Mouse (Mus musculus) heart, adult 2 months (tissue): Measurements from ENCODE around the gene Lonp2. TPM values are rescaled to one million over a fixed set of nuclear protein-coding genes. Genes with fewer than 3 reads are reported as not detected.

ENCODE experiments used
- DNase-seq, 2 experiments: peaks; one replicate each; pipeline ENCODE4 v3.0.0; 2021
- H3K27ac ChIP-seq: fragments of 200-600 bp; 2 replicates; pipeline ENCODE4 v1.8.1; 2022
- H3K27me3 ChIP-seq: fragments of 200-500 bp; 2 replicates; pipeline ENCODE4 v1.6.1; 2012; ENCODE audit warnings: mild to moderate bottlenecking, low read length, inconsistent platforms, mixed read lengths; ENCODE audit not compliant: control insufficient read depth, insufficient read depth
- H3K36me3 ChIP-seq: fragments of 200-500 bp; 2 replicates; pipeline ENCODE4 v1.6.1; 2012; ENCODE audit warnings: low read length, inconsistent platforms; ENCODE audit not compliant: control insufficient read depth, insufficient read depth
- H3K4me1 ChIP-seq: fragments of 200-500 bp; 2 replicates; pipeline ENCODE4 v1.6.1; 2011; ENCODE audit warnings: low read length; ENCODE audit not compliant: control insufficient read depth, insufficient read depth
- H3K4me3 ChIP-seq: fragments of 200-600 bp; 2 replicates; pipeline ENCODE4 v1.8.1; 2022
- H3K79me2 ChIP-seq: fragments of 200-500 bp; replicated peaks from 2 replicates; pipeline ENCODE4 v1.6.1; 2012; ENCODE audit warnings: mild to moderate bottlenecking, inconsistent platforms, low read length, moderate library complexity, mixed read lengths; ENCODE audit not compliant: control insufficient read depth, insufficient read depth
- H3K9ac ChIP-seq: fragments of 200-500 bp; 2 replicates; pipeline ENCODE4 v1.6.1; 2012; ENCODE audit warnings: low read depth, mild to moderate bottlenecking, control low read depth, inconsistent platforms, low read length, mixed read lengths
- CTCF ChIP-seq: fragments of 200-600 bp; IDR thresholded peaks from 2 replicates; pipeline ENCODE4 v1.8.1; 2022; ENCODE audit warnings: antibody characterized with exemption, mild to moderate bottlenecking, moderate library complexity
- EP300 ChIP-seq: fragments of 200-500 bp; IDR thresholded peaks from 2 replicates; pipeline ENCODE4 v1.6.1; 2011; ENCODE audit warnings: low read depth, low read length, control low read depth; ENCODE audit not compliant: insufficient read depth
- POLR2A ChIP-seq: fragments of 200-500 bp; IDR thresholded peaks from 2 replicates; pipeline ENCODE4 v1.6.1; 2011; ENCODE audit warnings: mild to moderate bottlenecking, low read depth, low read length, control low read depth; ENCODE audit not compliant: insufficient read depth
- WGBS: fragments of 180-500 bp; shearing (Covaris S2); methylation state at CpG from one replicate; pipeline ENCODE4 v1.1.7; 2018; 5-methylcytosine and 5-hydroxymethylcytosine counted together
- intact Hi-C: fragments of 180-260 bp; cut with DNase I; formaldehyde crosslinking; loops from one replicate; pipeline ENCODE4 v1.15.1; 2025
- polyA plus RNA-seq: library from polyadenylated mRNA; depleted of rRNA; stranded (reverse); fragments of >200 nt; gene quantifications from 2 replicates; pipeline ENCODE4 v1.2.3, GENCODE M21; 2012
- total RNA-seq, 2 experiments: library from RNA; stranded (reverse); gene quantifications; 2 replicates each; pipeline ENCODE4 v1.2.3; 2021

Gene Lonp2
- total and polyA plus RNA-seq, 3 experiments = 53.4 to 81.5 (median 69.9) TPM

DNA sequence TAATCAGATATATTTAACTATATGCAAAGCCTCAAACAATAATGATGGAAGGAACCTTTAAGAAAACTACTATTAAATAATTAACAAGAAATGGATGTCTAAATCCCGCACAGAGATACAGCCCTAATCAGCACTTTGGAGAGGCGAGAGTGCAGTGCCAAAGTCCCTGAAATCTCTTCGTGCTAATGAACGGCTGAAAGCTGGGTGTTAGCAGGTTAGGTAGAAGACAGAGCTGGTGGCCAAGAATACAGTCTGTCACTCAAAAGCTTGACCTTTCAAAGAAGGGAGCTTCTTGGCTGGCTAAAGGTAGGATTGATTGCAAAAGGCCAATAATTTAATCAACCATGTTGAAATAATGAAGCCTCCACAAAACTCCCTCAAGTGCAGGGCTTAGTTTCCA is 110.3 kb downstream of the Lonp2 start:
- no peak overlapping the region for H3K4me3 ChIP-seq
- peaks cover 28% of the 10 kb centered on the region for H3K4me1 ChIP-seq
- no peak overlapping the region for H3K9ac ChIP-seq
- no peak for TF ChIP-seq CTCF
- TF ChIP-seq EP300 = no peak
- no peak for TF ChIP-seq POLR2A
- intact Hi-C loops = loop anchor here (2.0 kb wide), 1 partner anchor 13 kb away; no protein-coding TSS in a partner anchor
- H3K27me3 ChIP-seq = no peaks in the 10 kb centered on the region
- H3K36me3 ChIP-seq = peaks cover 44% of the 10 kb centered on the region
- WGBS = 41% methylated on average over 4 of the region's 4 CpGs
- H3K27ac ChIP-seq = no peak overlapping the region
- DNase-seq = no peak
- peaks cover 15% of the 10 kb centered on the region for H3K79me2 ChIP-seq

DNA sequence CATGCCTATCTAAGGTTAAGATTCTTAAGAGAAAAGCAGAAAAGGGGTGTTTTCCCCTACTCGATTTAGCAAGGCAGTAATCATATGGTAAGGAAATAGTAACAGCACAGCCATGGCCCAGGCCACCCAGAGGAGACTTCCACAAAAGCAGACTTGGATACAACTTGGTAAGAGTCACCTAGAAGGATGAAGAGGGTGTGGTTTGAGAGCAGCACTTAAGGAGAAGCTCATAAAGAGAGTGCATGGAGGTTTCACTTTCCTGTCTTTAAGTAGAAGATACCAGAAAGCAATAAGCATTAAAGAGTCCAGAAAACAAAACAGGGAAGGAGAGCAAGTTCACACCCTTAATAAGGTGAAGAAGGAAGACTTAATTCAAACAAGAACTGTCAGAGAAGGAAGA is 111.1 kb downstream of the Lonp2 start:
- H3K4me1 ChIP-seq = peaks cover 26% of the 10 kb centered on the region
- WGBS = 49% methylated on average over 1 of the region's 1 CpGs

DNA sequence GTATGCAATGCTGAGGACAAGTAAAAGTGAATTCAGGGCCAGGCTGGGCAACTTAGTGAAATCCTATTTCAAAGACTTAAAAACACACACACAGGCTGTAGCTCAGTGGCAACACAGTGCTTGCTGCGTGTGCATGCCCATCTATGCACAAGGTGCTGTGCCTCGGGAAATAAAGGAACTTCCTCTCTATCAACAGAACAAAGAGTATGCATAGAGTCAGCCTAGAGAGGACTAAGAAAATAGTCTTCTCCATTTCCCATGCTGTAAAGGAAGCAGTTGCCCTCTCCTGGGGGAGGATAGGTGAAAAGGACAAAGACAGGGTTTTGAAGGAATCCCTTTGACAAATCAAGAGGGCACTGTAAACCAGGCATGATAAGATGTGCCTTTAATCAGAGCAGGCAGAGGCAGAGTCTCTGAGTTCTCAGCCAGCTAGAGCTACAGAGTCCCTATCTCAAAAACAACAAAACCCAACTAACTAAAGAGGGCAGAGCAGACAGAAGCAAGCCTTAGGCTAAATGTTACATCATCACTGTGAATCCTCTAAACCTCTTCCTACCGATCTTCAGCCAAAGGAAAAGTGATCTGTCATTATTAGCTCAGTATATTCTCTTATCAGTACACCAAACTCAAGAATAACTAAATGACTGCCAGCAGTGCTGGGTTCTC is 111.7 kb downstream of the Lonp2 start:
- intact Hi-C loops = loop anchor here (2.0 kb wide), 1 partner anchor 15 kb away; no protein-coding TSS in a partner anchor
- peaks cover 23% of the 10 kb centered on the region for H3K4me1 ChIP-seq
- H3K27me3 ChIP-seq = no peaks in the 10 kb centered on the region
- H3K79me2 ChIP-seq = peaks cover 15% of the 10 kb centered on the region
- no peak overlapping the region for H3K9ac ChIP-seq
- WGBS = 8% methylated on average over 3 of the region's 3 CpGs
- H3K36me3 ChIP-seq = peaks cover 38% of the 10 kb centered on the region
- TF ChIP-seq POLR2A (no peak), CTCF (no peak), EP300 (no peak)
- no peak overlapping the region for H3K4me3 ChIP-seq
- DNase-seq = no peak
- no peak overlapping the region; the same call in 1 of the 2 replicates for H3K27ac ChIP-seq

More for the DNA sequence above, 111.1 kb downstream of the Lonp2 start:
- TF ChIP-seq POLR2A = no peak
- TF ChIP-seq EP300 = no peak
- no peak for TF ChIP-seq CTCF
- H3K36me3 ChIP-seq = peaks cover 40% of the 10 kb centered on the region
- no peak overlapping the region for H3K9ac ChIP-seq
- no peak overlapping the region for H3K4me3 ChIP-seq
- H3K79me2 ChIP-seq = peaks cover 16% of the 10 kb centered on the region
- DNase-seq = no peak
- intact Hi-C loops = loop anchor here (2.0 kb wide), 1 partner anchor 14 kb away; no protein-coding TSS in a partner anchor
- no peaks in the 10 kb centered on the region for H3K27me3 ChIP-seq
- H3K27ac ChIP-seq = no peak overlapping the region

DNA sequence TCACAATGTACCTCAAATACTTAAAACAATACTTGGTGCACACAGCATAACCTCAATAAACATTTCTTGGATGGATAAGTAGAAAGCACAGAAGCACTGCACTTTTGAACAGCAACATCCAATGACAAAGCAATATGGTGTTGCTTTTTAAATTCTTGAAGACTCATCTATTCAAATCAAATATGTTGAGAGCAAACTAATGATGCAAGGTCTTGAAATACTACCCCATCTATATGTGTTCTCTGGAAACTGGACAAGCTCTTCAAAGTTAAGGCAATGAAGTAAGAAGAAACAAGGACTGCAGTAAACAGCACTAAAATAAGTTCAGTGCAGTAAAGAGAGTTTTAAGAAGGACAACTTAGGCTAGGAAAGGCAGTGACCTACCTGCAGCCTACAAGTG is 117.1 kb downstream of the Lonp2 start:
- Histone ChIP-seq H3K4me3 (no peak overlapping the region), H3K27me3 (no peaks in the 10 kb centered on the region), H3K27ac (no peak overlapping the region), H3K79me2 (peaks cover 10% of the 10 kb centered on the region), H3K4me1 (peaks cover 20% of the 10 kb centered on the region), H3K36me3 (peaks cover 33% of the 10 kb centered on the region), H3K9ac (no peak overlapping the region)
- no peak for DNase-seq
- intact Hi-C loops = loop anchor here (5.0 kb wide), 1 partner anchor 119 kb away; the partner anchor contains the start of gene Lonp2
- TF ChIP-seq EP300 = no peak
- no peak for TF ChIP-seq POLR2A

DNA sequence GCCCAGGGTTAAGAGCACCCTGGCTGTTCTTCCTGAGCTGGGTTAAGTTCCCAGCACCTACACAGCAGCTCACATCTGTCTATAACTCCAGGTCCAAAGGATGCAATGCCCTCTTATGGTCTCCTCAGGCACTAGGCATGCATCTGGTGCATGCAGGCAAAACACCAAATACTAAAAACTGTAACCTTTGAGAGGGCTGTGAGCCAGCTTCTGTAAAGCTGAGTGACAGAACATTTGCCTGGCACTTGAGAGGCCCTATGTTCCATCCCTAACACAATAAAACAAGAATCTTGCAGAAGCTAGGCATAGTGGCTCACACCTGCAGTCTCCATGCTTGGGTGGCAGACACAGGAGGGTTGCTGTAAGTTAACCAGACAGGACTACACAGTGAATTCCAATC is 117.8 kb downstream of the Lonp2 start:
- Histone ChIP-seq H3K4me3 (no peak overlapping the region), H3K9ac (no peak overlapping the region), H3K36me3 (peaks cover 29% of the 10 kb centered on the region), H3K27me3 (no peaks in the 10 kb centered on the region), H3K27ac (no peak overlapping the region), H3K79me2 (peaks cover 8% of the 10 kb centered on the region), H3K4me1 (peaks cover 18% of the 10 kb centered on the region)
- TF ChIP-seq CTCF (no peak), EP300 (no peak), POLR2A (no peak)
- DNase-seq = no peak
- intact Hi-C loops = loop anchor here (2.0 to 5.0 kb wide), 2 partner anchors 13 to 119 kb away; partner anchors contain the start of gene Lonp2
